Mouse (Mus musculus) liver, postnatal 0 days (tissue): ENCODE data around the gene Paqr4. TPM values are rescaled to one million over a fixed set of nuclear protein-coding genes. Genes with fewer than 3 reads are reported as not detected.

Source experiments
- ATAC-seq: fragments of 200-750 bp; cut with Nextera tagmentation; 2 replicates; pipeline ENCODE4 v1.8.0; 2017; ENCODE audit warnings: mild to moderate bottlenecking, moderate library complexity
- DNase-seq: peaks from one replicate; pipeline ENCODE4 v3.0.0-alpha.2; 2016
- H3K27ac ChIP-seq: fragments of 300-500 bp; sonication (generic); 2 replicates; pipeline ENCODE4 v1.5.1; 2014; ENCODE audit warnings: antibody characterized with exemption, moderate library complexity, mild to moderate bottlenecking, low read depth
- H3K27me3 ChIP-seq: fragments of 300-500 bp; sonication (generic); 2 replicates; pipeline ENCODE4 v1.6.1; 2014; ENCODE audit warnings: low read length, control low read depth, mixed read lengths; ENCODE audit not compliant: insufficient read depth
- H3K36me3 ChIP-seq: fragments of 300-500 bp; sonication (generic); replicated peaks from 2 replicates; pipeline ENCODE4 v1.6.1; 2014; ENCODE audit warnings: mild to moderate bottlenecking, control low read depth, low read length, moderate library complexity, mixed read lengths; ENCODE audit not compliant: insufficient read depth
- H3K4me1 ChIP-seq: fragments of 300-500 bp; sonication (generic); 2 replicates; pipeline ENCODE4 v1.6.1; 2014; ENCODE audit warnings: antibody characterized with exemption, mild to moderate bottlenecking, control low read depth; ENCODE audit not compliant: insufficient read depth
- H3K4me2 ChIP-seq: fragments of 300-500 bp; sonication (generic); 2 replicates; pipeline ENCODE4 v1.6.1; 2014; ENCODE audit warnings: low read depth, mild to moderate bottlenecking, low read length, moderate library complexity, mixed read lengths
- H3K4me3 ChIP-seq: fragments of 300-500 bp; sonication (generic); 2 replicates; pipeline ENCODE4 v1.5.1; 2014; ENCODE audit warnings: low read depth, low read length
- H3K9ac ChIP-seq: fragments of 300-500 bp; sonication (generic); replicated peaks from 2 replicates; pipeline ENCODE4 v1.6.1; 2014; ENCODE audit warnings: mild to moderate bottlenecking, moderate library complexity
- H3K9me3 ChIP-seq: fragments of 300-500 bp; sonication (generic); 2 replicates; pipeline ENCODE4 v1.6.1; 2016; ENCODE audit warnings: mild to moderate bottlenecking, control low read depth, low read length, mixed read lengths
- CTCF ChIP-seq: sonication (generic); IDR thresholded peaks from 2 replicates; pipeline ENCODE4 v1.5.1; 2016; ENCODE audit warnings: antibody characterized with exemption, low read depth
- EP300 ChIP-seq: IDR thresholded peaks from 2 replicates; pipeline ENCODE4 v1.6.1; 2016; ENCODE audit warnings: antibody characterized with exemption, low read depth, mild to moderate bottlenecking
- WGBS: fragments of 180-500 bp; shearing (Covaris S2); extraction: QIAGEN DNeasy Blood & Tissue Kit; methylation state at CpG from one replicate; pipeline ENCODE4 v1.1.7; 2014; ENCODE audit not compliant: insufficient replicate concordance; 5-methylcytosine and 5-hydroxymethylcytosine counted together
- polyA plus RNA-seq: library from polyadenylated mRNA; unstranded; fragments of >200 nt; fragmentation: Nextera tagmentation; extraction: Ambion mirVana; gene quantifications from 2 replicates; pipeline ENCODE4 v1.2.1, GENCODE M21; 2015

Paqr4 gene
- polyA plus RNA-seq, 1 experiment from 2014 or later: 4.3 TPM

- H3K9ac ChIP-seq: no peak overlapping the region
- no peak for DNase-seq
- no peak for ATAC-seq
- H3K36me3 ChIP-seq: no peaks in the 10 kb centered on the region
- peaks cover 33% of the 10 kb centered on the region for H3K4me1 ChIP-seq
- whole genome bisulfite sequencing: 63% methylated on average over 12 of the region's 12 CpGs
- no peak overlapping the region for H3K4me2 ChIP-seq
- no peaks in the 10 kb centered on the region for H3K9me3 ChIP-seq
- H3K27ac ChIP-seq: no peak overlapping the region
- TF ChIP-seq CTCF (no peak), EP300 (no peak)
- H3K4me3 ChIP-seq: no peak overlapping the region
- H3K27me3 ChIP-seq: peaks cover 84% of the 10 kb centered on the region
Observed at GRCm38 (mm10) chr17:23742941-23743340, 2.3 kb upstream of the Paqr4 start.

DNA sequence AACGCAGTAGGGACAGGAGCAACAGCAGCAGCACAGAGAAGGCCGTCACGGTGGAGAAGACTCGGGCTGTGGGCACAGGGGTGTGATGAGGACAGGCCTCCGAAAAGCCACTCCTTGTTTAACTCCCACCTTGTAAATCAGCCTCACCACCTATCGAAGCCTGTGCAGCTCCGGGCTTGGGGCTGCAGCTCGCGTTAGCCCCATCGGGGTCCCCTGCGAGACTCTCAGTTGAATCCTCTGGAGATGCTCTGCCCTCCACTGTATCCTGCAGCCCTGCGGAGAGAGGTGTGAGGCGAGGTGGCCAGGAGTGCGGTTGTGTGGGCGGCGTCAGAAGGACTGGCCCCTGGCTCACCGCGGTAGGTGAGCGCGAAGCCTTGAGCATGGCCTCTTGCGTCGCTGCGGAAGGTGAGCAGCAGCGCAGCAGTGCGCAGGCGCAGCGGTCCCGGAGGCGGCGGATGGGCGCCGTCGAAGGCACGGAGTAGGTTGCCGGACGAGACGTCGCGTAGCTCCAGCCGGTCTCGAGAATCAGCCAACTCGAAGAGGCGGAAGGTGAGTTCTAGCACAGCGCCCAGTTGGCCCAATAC is 1.6 kb upstream of the Paqr4 start:
- WGBS: 8% methylated on average over 42 of the region's 44 CpGs
- peaks cover 89% of the 10 kb centered on the region for H3K27me3 ChIP-seq
- H3K4me3 ChIP-seq: peak overlapping the region; percentile 10; the same call in 1 of the 2 replicates
- H3K27ac ChIP-seq: no peak overlapping the region
- no peaks in the 10 kb centered on the region for H3K9me3 ChIP-seq
- TF ChIP-seq EP300 (no peak), CTCF (no peak)
- H3K9ac ChIP-seq: no peak overlapping the region
- DNase-seq (no peak), ATAC-seq (no peak)
- no peak overlapping the region; the same call in 1 of the 2 replicates for H3K4me2 ChIP-seq
- H3K4me1 ChIP-seq: peaks cover 33% of the 10 kb centered on the region
- no peaks in the 10 kb centered on the region for H3K36me3 ChIP-seq

GRCm38 (mm10) chr17:23741359-23742209 is 917 bp upstream of the Paqr4 start:
- ATAC-seq (no peak), DNase-seq (no peak)
- TF ChIP-seq EP300 (no peak), CTCF (no peak)
- H3K27ac ChIP-seq: no peak overlapping the region
- H3K27me3 ChIP-seq: peaks cover 84% of the 10 kb centered on the region
- peaks cover 33% of the 10 kb centered on the region for H3K4me1 ChIP-seq
- no peak overlapping the region for H3K9ac ChIP-seq
- no peaks in the 10 kb centered on the region for H3K9me3 ChIP-seq
- 46% methylated on average over 38 of the region's 38 CpGs for WGBS
- H3K4me2 ChIP-seq: no peak overlapping the region
- H3K4me3 ChIP-seq: no peak overlapping the region
- no peaks in the 10 kb centered on the region for H3K36me3 ChIP-seq

- ATAC-seq: peak; percentile 90
- H3K27me3 ChIP-seq: peaks cover 70% of the 10 kb centered on the region
Observed at GRCm38 (mm10) chr17:23740136-23740584, 507 bp downstream of the Paqr4 start.

GRCm38 (mm10) chr17:23739202-23740135 is 1.2 kb downstream of the Paqr4 start:
- DNase-seq: no peak
- H3K4me2 ChIP-seq: peak overlapping the region; percentile 99
- TF ChIP-seq CTCF (no peak), EP300 (no peak)
- H3K9me3 ChIP-seq: no peaks in the 10 kb centered on the region
- H3K4me1 ChIP-seq: peaks cover 24% of the 10 kb centered on the region
- 3% methylated on average over 48 of the region's 48 CpGs for WGBS
- H3K4me3 ChIP-seq: peak overlapping the region; percentile 65
- H3K9ac ChIP-seq: peak overlapping the region; percentile 71
- ATAC-seq: peak; percentile 14
- H3K27ac ChIP-seq: peak overlapping the region; percentile 29; the same call in 1 of the 2 replicates
- peaks cover 63% of the 10 kb centered on the region for H3K27me3 ChIP-seq
- H3K36me3 ChIP-seq: peaks cover 3% of the 10 kb centered on the region; the same call in 1 of the 2 replicates

More at GRCm38 (mm10) chr17:23740136-23740584, 507 bp downstream of the Paqr4 start:
- Histone ChIP-seq H3K4me1 (peaks cover 24% of the 10 kb centered on the region), H3K27ac (peak overlapping the region; percentile 29), H3K9me3 (no peaks in the 10 kb centered on the region), H3K9ac (peak overlapping the region; percentile 71), H3K4me3 (peak overlapping the region; percentile 65), H3K4me2 (peak overlapping the region; percentile 99), H3K36me3 (peaks cover 3% of the 10 kb centered on the region; the same call in 1 of the 2 replicates)
- DNase-seq: peak; percentile 89
- TF ChIP-seq CTCF: no peak
- TF ChIP-seq EP300: no peak
- WGBS: under 1% methylated on average over 43 of the region's 46 CpGs
